Mouse (Mus musculus) neural tube, embryonic 14.5 days (tissue): ENCODE measurements around the gene Gpx7. TPM values are rescaled to one million over a fixed set of nuclear protein-coding genes. Genes with fewer than 3 reads are reported as not detected.
"Not testable (repeated sequence)": the region's sequence is repeated elsewhere in the genome, so short reads cannot be mapped to it uniquely, and the experiment has no call there.

Source experiments
- ATAC-seq: fragments of 200-750 bp; cut with Nextera tagmentation; 2 replicates; pipeline ENCODE4 v1.8.0; 2017; ENCODE audit warnings: low read depth, mild to moderate bottlenecking, moderate TSS enrichment, moderate library complexity
- H3K27ac ChIP-seq: fragments of 300-500 bp; sonication (generic); 2 replicates; pipeline ENCODE4 v1.5.1; 2014; ENCODE audit warnings: low read depth, mild to moderate bottlenecking, control low read depth, low read length, moderate library complexity, mixed read lengths
- H3K27me3 ChIP-seq: fragments of 300-500 bp; sonication (generic); 2 replicates; pipeline ENCODE4 v1.6.1; 2014; ENCODE audit warnings: low read length; ENCODE audit not compliant: control insufficient read depth, insufficient read depth
- H3K36me3 ChIP-seq: fragments of 300-500 bp; sonication (generic); 2 replicates; pipeline ENCODE4 v1.6.1; 2014; ENCODE audit warnings: low read length, mixed read lengths; ENCODE audit not compliant: control insufficient read depth, insufficient read depth
- H3K4me1 ChIP-seq: fragments of 300-500 bp; sonication (generic); 2 replicates; pipeline ENCODE4 v1.6.1; 2014; ENCODE audit warnings: low read length; ENCODE audit not compliant: control insufficient read depth, insufficient read depth
- H3K4me2 ChIP-seq: fragments of 300-500 bp; sonication (generic); 2 replicates; pipeline ENCODE4 v1.6.1; 2014; ENCODE audit warnings: mild to moderate bottlenecking, low read depth, low read length, control low read depth
- H3K4me3 ChIP-seq: fragments of 300-500 bp; sonication (generic); 2 replicates; pipeline ENCODE4 v1.5.1; 2014; ENCODE audit warnings: low read depth, low read length, control low read depth, mixed read lengths
- H3K9ac ChIP-seq: fragments of 300-500 bp; sonication (generic); replicated peaks from 2 replicates; pipeline ENCODE4 v1.6.1; 2014; ENCODE audit warnings: low read depth, mild to moderate bottlenecking, control low read depth, low read length, mixed read lengths
- H3K9me3 ChIP-seq: fragments of 300-500 bp; sonication (generic); 2 replicates; pipeline ENCODE4 v1.6.1; 2016; ENCODE audit warnings: low read length; ENCODE audit not compliant: control insufficient read depth
- WGBS: fragments of 180-500 bp; shearing (Covaris S2); extraction: QIAGEN DNeasy Blood & Tissue Kit; methylation state at CpG from one replicate; pipeline ENCODE4 v1.1.7; 2014; 5-methylcytosine and 5-hydroxymethylcytosine counted together
- polyA plus RNA-seq: library from polyadenylated mRNA; unstranded; fragments of >200 nt; fragmentation: Nextera tagmentation; extraction: Ambion mirVana; gene quantifications from 2 replicates; pipeline ENCODE4 v1.2.1, GENCODE M21; 2014

Gene Gpx7
- polyA plus RNA-seq, 1 experiment from 2014 or later: 21.7 TPM

- H3K9ac ChIP-seq: no peak overlapping the region
- H3K27ac ChIP-seq: peak overlapping the region; percentile 60; the same call in 1 of the 2 replicates
- H3K4me1 ChIP-seq: peaks cover 33% of the 10 kb centered on the region
- peak; percentile 35; the same call in 1 of the 2 replicates for ATAC-seq
- no peak overlapping the region; the same call in 1 of the 2 replicates for H3K4me2 ChIP-seq
- no peaks in the 10 kb centered on the region for H3K27me3 ChIP-seq
- 4% methylated on average over 18 of the region's 18 CpGs for WGBS
- no peaks in the 10 kb centered on the region for H3K36me3 ChIP-seq
- H3K9me3 ChIP-seq: no peaks in the 10 kb centered on the region
- no peak overlapping the region for H3K4me3 ChIP-seq
These were observed 44.2 kb downstream of the Gpx7 start for GRCm38 (mm10) chr4:108362321-108363261.

GRCm38 (mm10) chr4:108360136-108361055 lies 46.4 kb downstream of the Gpx7 start:
- Histone ChIP-seq H3K36me3 (no peaks in the 10 kb centered on the region), H3K4me1 (peaks cover 33% of the 10 kb centered on the region), H3K4me3 (no peak overlapping the region), H3K9me3 (no peaks in the 10 kb centered on the region), H3K27me3 (no peaks in the 10 kb centered on the region), H3K27ac (peak overlapping the region; percentile 90), H3K9ac (peak overlapping the region; percentile 39; the same call in 1 of the 2 replicates), H3K4me2 (peak overlapping the region; percentile 40)
- ATAC-seq: peak; percentile 87
- 5% methylated on average over 28 of the region's 28 CpGs for WGBS

GRCm38 (mm10) chr4:108358498-108358897 lies 48.3 kb downstream of the Gpx7 start:
- 12% methylated on average over 4 of the region's 4 CpGs for WGBS
- H3K27ac ChIP-seq: peak overlapping the region; percentile 90; the same call in 1 of the 2 replicates
- H3K9me3 ChIP-seq: no peaks in the 10 kb centered on the region
- no peak for ATAC-seq
- no peak overlapping the region for H3K4me3 ChIP-seq
- peaks cover 30% of the 10 kb centered on the region for H3K4me1 ChIP-seq
- no peaks in the 10 kb centered on the region for H3K27me3 ChIP-seq
- no peak overlapping the region for H3K4me2 ChIP-seq
- no peaks in the 10 kb centered on the region for H3K36me3 ChIP-seq
- H3K9ac ChIP-seq: no peak overlapping the region

- Histone ChIP-seq H3K9ac (no peak overlapping the region), H3K27me3 (no peaks in the 10 kb centered on the region), H3K4me2 (no peak overlapping the region), H3K27ac (no peak overlapping the region), H3K36me3 (no peaks in the 10 kb centered on the region), H3K4me1 (peaks cover 23% of the 10 kb centered on the region; the same call in 1 of the 2 replicates), H3K4me3 (no peak overlapping the region), H3K9me3 (no peaks in the 10 kb centered on the region)
- 93% methylated on average over 8 of the region's 8 CpGs for WGBS
- no peak for ATAC-seq
These were observed 49.3 kb downstream of the Gpx7 start for GRCm38 (mm10) chr4:108357458-108357857.

- not testable (repeated sequence) for H3K4me2 ChIP-seq, ATAC-seq, H3K4me1 ChIP-seq, H3K27me3 ChIP-seq, H3K9ac ChIP-seq, H3K4me3 ChIP-seq, H3K27ac ChIP-seq, H3K9me3 ChIP-seq, H3K36me3 ChIP-seq
These were observed 53.2 kb downstream of the Gpx7 start for GRCm38 (mm10) chr4:108353591-108353990.

GRCm38 (mm10) chr4:108350819-108351218 lies 55.9 kb downstream of the Gpx7 start:
- H3K36me3 ChIP-seq: no peaks in the 10 kb centered on the region
- 9% methylated on average over 8 of the region's 8 CpGs for WGBS
- no peak overlapping the region for H3K9ac ChIP-seq
- ATAC-seq: peak; percentile 65; the same call in 1 of the 2 replicates
- no peaks in the 10 kb centered on the region for H3K27me3 ChIP-seq
- peaks cover 4% of the 10 kb centered on the region; the same call in 1 of the 2 replicates for H3K4me1 ChIP-seq
- no peaks in the 10 kb centered on the region for H3K9me3 ChIP-seq
- H3K27ac ChIP-seq: no peak overlapping the region
- H3K4me2 ChIP-seq: no peak overlapping the region
- no peak overlapping the region for H3K4me3 ChIP-seq

Other genes starting within 250 kb of the Gpx7 start
- 7.5 and 7.9 TPM in 2 replicates for gene Echdc2, start 241.5 kb downstream of the Gpx7 start, polyA plus RNA-seq
- gene Zyg11a, start 188.9 kb downstream of the Gpx7 start, polyA plus RNA-seq: not detected in 2 replicates
- 42.7 and 48.5 TPM in 2 replicates for gene Zyg11b, start 105.9 kb downstream of the Gpx7 start, polyA plus RNA-seq
- 44.1 and 45.0 TPM in 2 replicates for gene Coa7, start 78.8 kb downstream of the Gpx7 start, polyA plus RNA-seq
- 6.0 and 7.7 TPM in 2 replicates for gene Shisal2a, start 23.6 kb downstream of the Gpx7 start, polyA plus RNA-seq
- 55.8 and 65.8 TPM in 2 replicates for gene Tut4, start 52.5 kb upstream of the Gpx7 start, polyA plus RNA-seq
- gene Prpf38a, start 172.4 kb upstream of the Gpx7 start, polyA plus RNA-seq: 78.9 and 82.5 TPM in 2 replicates
- gene Orc1, start 172.5 kb upstream of the Gpx7 start, polyA plus RNA-seq: 2.0 and 2.1 TPM in 2 replicates
- 16.5 and 23.0 TPM in 2 replicates for gene Cc2d1b, start 213.0 kb upstream of the Gpx7 start, polyA plus RNA-seq